Mouse (Mus musculus) layer of hippocampus, postnatal 10 days (tissue): ENCODE measurements around the gene Tex29. TPM values are rescaled to one million over a fixed set of nuclear protein-coding genes. Genes with fewer than 3 reads are reported as not detected.

ENCODE experiments used
- DNase-seq, 2 experiments: peaks; one replicate each; pipeline ENCODE4 v3.0.0; 2021; ENCODE audit warnings: low spot score in 2 of 2
- long read RNA-seq: library from polyadenylated mRNA; stranded (forward); transcript quantifications from one replicate; pipeline ENCODE4 v2.0.0, GENCODE M21; 2023
- total RNA-seq, 2 experiments: library from RNA; stranded (reverse); gene quantifications; 2 replicates each; pipeline ENCODE4 v1.2.3; 2021

The Tex29 gene
- 1 to 10 TPM in 1 of 2 experiments, not detected in 1; 1.3 TPM for total RNA-seq
- long read RNA-seq, result 0 reads

GRCm38 (mm10) chr8:11840174-11840573 is at the start of gene Tex29:
Gene Tex29, plus strand, starts transcription at chr8:11840474.
- no peak for DNase-seq

GRCm38 (mm10) chr8:11794956-11795355 is 45.3 kb upstream of the Tex29 start:
- DNase-seq, result peak in 1 of 2 experiments; percentile 45

- no peak for DNase-seq
These were observed 43.1 kb upstream of the Tex29 start for GRCm38 (mm10) chr8:11797128-11797527.

DNA sequence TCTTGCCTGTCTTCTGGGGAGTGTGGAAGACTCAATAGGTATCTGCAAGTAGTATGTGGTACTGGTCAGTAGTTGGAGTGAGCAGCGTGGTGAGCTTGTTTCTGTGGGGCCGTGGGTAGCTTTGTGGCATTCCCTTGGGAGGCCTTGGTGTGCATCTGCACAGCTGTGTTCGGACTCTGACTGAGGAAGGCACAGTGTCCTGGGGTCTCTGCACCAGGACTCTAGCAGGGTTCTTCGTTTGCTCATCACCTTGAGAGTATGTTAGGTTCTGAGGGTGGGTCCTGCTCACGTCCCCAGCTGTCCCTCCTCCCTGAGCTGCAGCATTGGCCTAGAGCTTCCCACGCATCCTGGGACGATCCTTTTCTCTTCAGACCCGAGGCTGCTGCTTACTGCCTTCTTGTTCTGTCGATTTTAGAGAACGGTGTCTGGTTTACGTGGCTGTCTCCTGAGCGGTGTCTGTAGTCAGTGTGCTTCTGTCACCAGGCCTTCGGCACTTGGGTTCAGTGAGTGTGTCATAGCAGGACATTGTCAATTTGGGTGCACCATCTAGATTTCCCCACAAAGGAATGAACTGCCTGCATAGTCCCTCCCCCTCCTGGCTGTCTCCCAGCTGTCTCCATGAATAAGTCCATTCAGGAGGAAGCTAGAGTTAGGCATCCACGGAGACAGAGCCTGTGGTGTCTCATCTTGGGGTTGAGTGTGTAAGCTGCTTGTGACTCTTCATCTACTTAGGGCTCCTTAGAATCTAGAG is 42.4 kb upstream of the Tex29 start:
- DNase-seq, result peak; percentile 55 to 68

- DNase-seq, result no peak
These were observed 41.8 kb upstream of the Tex29 start for GRCm38 (mm10) chr8:11798480-11798867.

- DNase-seq, result no peak
These were observed 41.2 kb upstream of the Tex29 start for GRCm38 (mm10) chr8:11799098-11799497.

DNA sequence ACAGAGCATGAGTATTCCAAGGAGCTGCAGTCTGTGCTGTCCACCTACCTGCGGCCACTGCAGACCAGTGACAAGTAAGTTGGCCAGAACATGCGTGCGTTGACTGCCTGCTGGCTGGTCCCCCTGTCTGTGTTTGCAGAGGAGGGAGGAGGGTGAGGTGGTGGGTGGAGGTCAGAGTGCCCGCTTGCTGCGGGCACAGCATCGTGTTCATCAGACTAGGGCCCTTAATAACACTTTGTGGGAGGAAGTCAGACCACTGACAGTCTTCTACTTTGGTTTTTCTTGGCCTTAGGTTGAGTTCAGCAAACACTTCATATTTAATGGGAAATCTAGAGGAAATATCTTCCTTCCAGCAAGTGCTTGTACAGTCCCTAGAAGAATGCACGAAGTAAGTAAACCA is 39.8 kb upstream of the Tex29 start:
- DNase-seq, result no peak

DNA sequence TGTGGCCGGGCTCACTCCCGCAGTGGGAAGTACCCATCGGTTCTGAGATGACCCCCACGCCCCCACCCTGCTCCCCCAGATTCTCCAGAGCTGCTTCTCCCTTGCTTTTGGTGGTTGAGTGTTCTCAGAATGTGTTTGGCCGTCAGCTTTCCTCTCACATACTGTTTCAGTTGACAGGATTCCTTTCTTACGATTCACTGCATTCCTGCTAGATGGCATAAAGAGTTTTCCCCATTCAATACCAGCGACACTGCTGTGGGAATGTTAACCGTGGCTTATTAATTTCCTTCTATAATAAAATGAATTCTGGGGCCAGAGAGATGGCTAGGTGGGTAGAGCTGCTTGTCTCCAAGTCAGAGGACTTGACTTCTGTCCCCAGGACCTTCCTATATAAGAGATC is 38.7 kb upstream of the Tex29 start:
- no peak for DNase-seq

GRCm38 (mm10) chr8:11804914-11805313 is 35.4 kb upstream of the Tex29 start:
- no peak for DNase-seq

- no peak for DNase-seq
These were observed 34.0 kb upstream of the Tex29 start for GRCm38 (mm10) chr8:11806252-11806651.

DNA sequence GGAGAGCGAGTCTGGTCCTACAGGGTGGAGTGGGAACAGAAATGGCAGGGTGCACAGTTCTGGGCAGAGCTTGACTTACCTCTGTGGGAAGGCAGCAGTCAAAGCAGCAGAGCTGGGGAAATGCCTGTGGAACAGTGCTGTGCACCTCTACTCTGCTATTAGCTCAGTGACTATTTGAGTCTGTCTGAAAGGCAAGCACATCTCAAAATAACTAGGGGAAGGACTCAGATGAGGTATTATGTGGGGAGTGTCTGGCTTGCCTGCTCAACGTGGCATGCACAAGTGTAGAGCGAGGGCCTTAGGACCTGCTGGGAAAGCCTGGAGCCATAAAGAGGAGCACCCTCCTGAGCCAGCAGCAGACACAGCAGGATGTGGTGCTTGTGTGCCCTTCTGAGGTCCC is 32.9 kb upstream of the Tex29 start:
- no peak for DNase-seq

DNA sequence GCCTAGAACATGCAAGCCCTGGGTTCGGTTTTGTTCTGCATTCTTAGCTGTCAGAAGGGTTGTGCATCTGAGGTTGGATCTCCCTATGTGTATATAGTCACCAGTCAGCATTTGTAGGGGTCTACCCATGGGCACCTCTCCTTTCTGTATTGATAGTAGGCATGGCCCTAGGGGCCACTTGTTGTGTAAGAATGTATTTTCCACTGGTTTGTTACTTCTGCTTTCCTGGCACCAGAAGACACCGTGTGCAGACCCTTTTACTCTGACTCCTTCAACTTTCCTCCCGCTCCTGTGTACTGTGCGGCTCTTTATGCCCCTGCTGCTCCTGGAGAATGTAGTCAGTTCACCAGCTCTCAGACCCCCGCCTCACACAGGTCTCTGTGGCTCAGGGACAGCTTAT is 32.2 kb upstream of the Tex29 start:
- no peak for DNase-seq

DNA sequence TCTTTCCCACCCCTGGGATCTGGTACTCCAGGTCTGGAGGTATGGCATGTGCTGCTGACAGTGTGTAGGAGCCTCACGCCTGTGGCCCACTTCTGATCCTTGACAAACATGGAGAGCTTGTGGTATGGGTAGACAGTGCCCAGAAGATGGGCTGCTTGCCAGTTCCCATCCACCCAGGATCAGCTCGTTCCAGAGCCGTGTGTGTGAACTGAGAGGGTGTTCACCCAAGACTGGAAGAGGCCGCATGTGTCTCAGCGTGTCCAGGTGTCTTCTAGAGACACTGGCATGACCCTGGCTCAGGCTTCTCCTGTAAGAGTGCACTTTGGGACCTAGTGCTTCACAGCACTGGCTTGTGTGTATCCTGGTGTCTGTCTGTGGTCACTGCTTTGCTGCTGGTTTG is 29.8 kb upstream of the Tex29 start:
- DNase-seq, result no peak

DNA sequence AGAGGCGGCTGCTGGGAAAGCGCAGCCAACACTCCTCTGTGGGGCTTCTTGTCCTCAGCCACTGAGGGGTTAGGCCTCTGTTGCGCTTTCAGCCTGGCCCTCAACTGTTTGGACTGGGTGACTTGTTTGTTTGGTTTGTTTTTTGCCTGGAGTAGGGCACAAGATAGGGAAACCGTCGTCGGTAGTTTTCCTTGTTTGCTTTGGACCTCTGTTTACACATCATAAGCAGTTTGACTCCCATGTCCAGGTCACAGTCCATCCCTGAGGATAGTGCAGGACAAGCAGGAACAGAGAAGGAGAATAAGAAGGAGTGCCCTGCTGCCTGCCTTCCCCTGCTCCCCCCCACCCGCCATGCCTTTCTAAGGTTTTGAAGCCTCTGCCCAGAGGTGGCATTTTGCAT is 26.5 kb upstream of the Tex29 start:
- no peak for DNase-seq

- no peak for DNase-seq
These were observed 25.1 kb upstream of the Tex29 start for GRCm38 (mm10) chr8:11815206-11815605.

GRCm38 (mm10) chr8:11820136-11820535 is 20.1 kb upstream of the Tex29 start:
- no peak for DNase-seq

DNA sequence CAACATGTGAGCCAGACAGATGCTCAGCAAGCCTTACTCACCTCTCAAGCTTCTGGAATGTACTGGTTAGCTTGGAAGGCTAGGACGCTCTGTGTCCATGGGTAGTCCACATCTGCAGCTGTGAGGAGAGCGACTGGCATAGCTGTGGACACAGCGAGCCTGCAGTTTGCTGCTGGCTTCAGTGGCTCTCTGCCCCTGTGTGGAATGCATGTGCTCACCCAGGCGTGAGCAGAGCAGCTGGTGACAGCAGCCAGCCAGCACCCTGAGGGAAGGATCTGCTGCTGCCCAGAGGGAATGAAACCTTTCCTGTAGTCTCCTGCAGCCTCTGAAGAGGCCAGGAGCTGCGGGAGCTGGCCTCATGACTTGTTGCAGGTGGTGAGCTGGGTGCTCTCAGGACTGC is 19.7 kb upstream of the Tex29 start:
- no peak for DNase-seq

DNA sequence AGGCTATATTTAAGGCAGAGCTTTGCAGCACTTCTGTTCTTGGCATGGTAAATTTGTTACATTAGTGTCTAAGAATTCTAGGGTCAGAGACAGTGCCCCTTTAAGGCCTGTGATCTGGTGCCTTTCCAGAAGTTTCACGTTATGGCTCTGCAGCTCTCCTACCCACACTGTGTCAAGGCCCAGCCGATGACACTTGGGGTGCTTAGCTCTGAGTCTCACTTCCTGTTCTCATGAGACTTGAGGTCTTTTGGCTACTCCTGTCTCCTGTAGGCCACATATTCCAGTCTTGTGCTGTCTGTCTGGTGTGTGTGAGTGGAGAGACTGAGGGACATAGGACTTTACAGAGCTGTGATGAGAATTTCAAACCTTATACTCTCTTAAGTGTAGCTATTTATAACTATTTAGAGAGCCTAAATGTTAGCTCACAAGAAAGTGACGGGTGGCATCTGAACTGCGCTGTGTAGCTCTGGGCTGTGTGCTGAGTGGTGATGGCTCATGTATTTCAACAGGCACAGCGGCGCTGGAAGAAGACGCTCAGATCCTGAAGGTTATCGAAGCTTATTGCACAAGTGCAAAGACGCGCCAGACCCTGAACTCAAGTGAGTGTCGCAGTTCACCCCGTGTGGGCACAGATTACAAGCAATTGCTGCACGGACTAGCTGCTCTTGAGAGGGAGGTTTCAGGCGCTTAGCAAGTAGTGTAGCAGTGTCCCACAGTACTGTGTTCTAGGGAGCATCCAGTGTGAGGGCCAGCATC is 18.6 kb upstream of the Tex29 start:
- no peak for DNase-seq

DNA sequence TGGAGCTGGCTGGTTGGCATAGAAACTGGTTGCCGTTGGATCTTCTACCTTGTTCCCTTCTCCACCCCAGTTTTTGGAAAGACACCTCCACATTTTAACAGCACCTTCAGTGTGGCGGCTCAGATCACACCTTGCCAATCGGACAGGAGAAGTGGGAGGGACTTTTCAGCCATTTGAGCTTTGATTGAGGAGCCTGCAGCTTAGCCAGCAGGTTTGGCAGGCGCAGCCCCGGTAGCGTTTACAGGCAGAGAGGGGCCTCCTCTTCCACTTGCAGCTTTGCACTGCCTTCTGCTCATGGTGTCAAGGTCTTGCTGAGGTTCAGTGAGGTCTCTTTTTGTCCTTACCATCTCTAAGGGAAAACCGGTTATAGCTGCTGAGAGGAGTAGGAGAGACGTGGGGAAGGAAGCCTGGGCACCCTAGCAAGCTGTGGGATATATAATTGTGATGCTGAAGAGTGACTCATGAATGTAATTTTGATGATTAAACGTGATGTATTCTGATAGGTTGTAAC is 17.7 kb upstream of the Tex29 start:
- DNase-seq, result no peak

DNA sequence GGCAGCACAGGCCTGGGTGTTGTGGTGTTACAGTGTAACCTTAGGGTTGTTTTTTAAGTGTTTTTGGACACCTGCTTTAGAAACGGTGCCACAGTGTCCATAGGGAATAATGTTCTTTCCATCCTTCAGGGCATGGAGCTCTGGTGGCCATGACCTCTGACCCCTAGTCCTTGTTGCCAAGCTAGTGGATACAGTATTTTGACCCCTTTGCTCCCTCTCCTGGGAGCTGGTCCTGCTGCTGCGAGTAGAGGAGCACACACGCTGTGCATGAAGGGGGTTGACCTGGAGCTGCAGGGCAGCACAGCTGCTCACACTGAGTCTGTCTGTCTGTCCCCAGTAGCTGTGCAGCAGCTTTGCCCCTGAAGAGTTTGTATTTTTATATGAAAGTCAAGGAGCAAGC is 14.5 kb upstream of the Tex29 start:
- DNase-seq, result no peak

DNA sequence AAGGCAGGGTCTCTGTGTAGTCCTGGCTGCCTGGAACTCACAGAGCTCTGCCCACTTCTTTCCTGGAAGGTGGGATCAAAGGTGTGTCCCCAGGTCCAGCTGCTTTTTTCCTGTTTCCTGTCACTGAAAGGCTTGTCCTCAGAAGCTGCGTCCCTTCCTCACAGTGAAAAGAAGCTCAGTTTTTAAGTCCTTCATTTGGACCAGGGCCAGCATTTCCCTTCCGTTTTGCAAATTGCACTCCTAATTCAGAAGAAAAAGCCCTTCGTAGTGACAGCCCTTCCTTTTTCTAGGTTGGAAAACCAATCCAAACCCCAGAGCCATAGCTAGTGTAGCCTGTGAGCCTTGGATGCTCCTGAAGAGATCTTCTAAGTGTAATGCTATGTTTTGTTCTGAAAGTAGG is 13.0 kb upstream of the Tex29 start:
- no peak for DNase-seq

- no peak for DNase-seq
These were observed 9.8 kb upstream of the Tex29 start for GRCm38 (mm10) chr8:11830214-11831046.
